Mouse (Mus musculus) lung, embryonic 15.5 days (tissue): ENCODE measurements around the gene Rgs6. TPM values are rescaled to one million over a fixed set of nuclear protein-coding genes. Genes with fewer than 3 reads are reported as not detected.

ENCODE experiments used
- ATAC-seq: fragments of 200-750 bp; cut with Nextera tagmentation; 2 replicates; pipeline ENCODE4 v1.8.0; 2017; ENCODE audit warnings: moderate number of reproducible peaks, borderline replicate concordance; ENCODE audit not compliant: low FRiP score, low TSS enrichment; ENCODE audit errors: extremely low read depth
- H3K27ac ChIP-seq: fragments of 300-500 bp; sonication (generic); 2 replicates; pipeline ENCODE4 v1.5.1; 2015; ENCODE audit warnings: moderate library complexity, mild to moderate bottlenecking, inconsistent platforms
- H3K27me3 ChIP-seq: fragments of 300-500 bp; sonication (generic); 2 replicates; pipeline ENCODE4 v1.6.1; 2015; ENCODE audit warnings: inconsistent platforms
- H3K36me3 ChIP-seq: fragments of 300-500 bp; sonication (generic); 2 replicates; pipeline ENCODE4 v1.6.1; 2015; ENCODE audit warnings: inconsistent platforms
- H3K4me1 ChIP-seq: fragments of 300-500 bp; sonication (generic); 2 replicates; pipeline ENCODE4 v1.6.1; 2015; ENCODE audit warnings: inconsistent platforms
- H3K4me2 ChIP-seq: fragments of 300-500 bp; sonication (generic); 2 replicates; pipeline ENCODE4 v1.6.1; 2015; ENCODE audit warnings: inconsistent platforms, mild to moderate bottlenecking, moderate library complexity
- H3K4me3 ChIP-seq: fragments of 300-500 bp; sonication (generic); 2 replicates; pipeline ENCODE4 v1.5.1; 2015; ENCODE audit warnings: mild to moderate bottlenecking, inconsistent platforms
- H3K9ac ChIP-seq: fragments of 300-500 bp; sonication (generic); 2 replicates; pipeline ENCODE4 v1.6.1; 2015; ENCODE audit warnings: inconsistent platforms
- H3K9me3 ChIP-seq: fragments of 300-500 bp; sonication (generic); 2 replicates; pipeline ENCODE4 v1.6.1; 2016; ENCODE audit warnings: inconsistent platforms
- WGBS: fragments of 180-500 bp; shearing (Covaris S2); methylation state at CpG from one replicate; pipeline ENCODE4 v1.1.7; 2015; 5-methylcytosine and 5-hydroxymethylcytosine counted together
- polyA plus RNA-seq: library from polyadenylated mRNA; unstranded; fragments of >200 nt; fragmentation: Nextera tagmentation; extraction: Ambion mirVana; gene quantifications from 2 replicates; pipeline ENCODE4 v1.2.1, GENCODE M21; 2015

The Rgs6 gene
- polyA plus RNA-seq, 1 experiment from 2014 or later, result 4.0 TPM

- Histone ChIP-seq H3K4me3 (no peak overlapping the region), H3K9ac (no peak overlapping the region), H3K27ac (no peak overlapping the region), H3K4me1 (no peaks in the 10 kb centered on the region), H3K36me3 (no peaks in the 10 kb centered on the region), H3K9me3 (no peaks in the 10 kb centered on the region), H3K27me3 (no peaks in the 10 kb centered on the region), H3K4me2 (no peak overlapping the region)
- no peak for ATAC-seq
- WGBS, result 52% methylated on average over 2 of the region's 2 CpGs
These were observed 126.2 kb downstream of the Rgs6 start for GRCm38 (mm10) chr12:82714284-82714683.

- 62% methylated on average over 8 of the region's 8 CpGs for WGBS
- no peak for ATAC-seq
- no peak overlapping the region for H3K4me3 ChIP-seq
- no peak overlapping the region for H3K27ac ChIP-seq
- no peaks in the 10 kb centered on the region for H3K36me3 ChIP-seq
- no peak overlapping the region for H3K4me2 ChIP-seq
- H3K9ac ChIP-seq, result no peak overlapping the region
- no peaks in the 10 kb centered on the region for H3K4me1 ChIP-seq
- no peaks in the 10 kb centered on the region for H3K27me3 ChIP-seq
- H3K9me3 ChIP-seq, result no peaks in the 10 kb centered on the region
These were observed 135.0 kb downstream of the Rgs6 start for GRCm38 (mm10) chr12:82723017-82723540.

- WGBS, result 82% methylated on average over 4 of the region's 4 CpGs
- no peak overlapping the region for H3K4me2 ChIP-seq
- ATAC-seq, result no peak
- no peak overlapping the region for H3K9ac ChIP-seq
- no peak overlapping the region for H3K27ac ChIP-seq
- no peaks in the 10 kb centered on the region for H3K9me3 ChIP-seq
- no peaks in the 10 kb centered on the region for H3K4me1 ChIP-seq
- no peaks in the 10 kb centered on the region for H3K27me3 ChIP-seq
- no peak overlapping the region for H3K4me3 ChIP-seq
- H3K36me3 ChIP-seq, result no peaks in the 10 kb centered on the region
These were observed 138.2 kb downstream of the Rgs6 start for GRCm38 (mm10) chr12:82726255-82726654.

DNA sequence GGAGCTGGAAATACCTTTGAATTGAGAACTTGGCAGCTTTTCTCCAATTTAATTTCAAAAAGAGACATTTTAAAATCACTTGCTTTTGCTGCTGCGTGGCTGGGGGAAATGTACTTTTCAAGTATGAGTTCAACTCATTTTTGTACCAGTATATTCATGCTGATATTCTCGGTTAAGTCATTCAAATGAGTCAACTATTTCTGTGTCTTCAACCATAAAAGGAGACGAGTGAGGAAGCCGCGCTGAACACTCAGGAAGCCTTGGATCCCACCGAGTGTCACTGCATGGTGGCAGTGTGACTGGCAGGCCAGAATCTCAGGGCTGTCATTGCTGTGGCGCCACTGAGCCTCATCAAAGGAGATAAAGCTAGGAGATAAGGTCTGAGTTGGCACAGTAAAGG is 143.5 kb downstream of the Rgs6 start:
- H3K4me1 ChIP-seq, result no peaks in the 10 kb centered on the region
- WGBS, result 61% methylated on average over 7 of the region's 7 CpGs
- H3K27me3 ChIP-seq, result no peaks in the 10 kb centered on the region
- no peak overlapping the region for H3K9ac ChIP-seq
- no peaks in the 10 kb centered on the region for H3K9me3 ChIP-seq
- H3K27ac ChIP-seq, result no peak overlapping the region
- no peaks in the 10 kb centered on the region for H3K36me3 ChIP-seq
- H3K4me3 ChIP-seq, result no peak overlapping the region
- H3K4me2 ChIP-seq, result no peak overlapping the region
- no peak for ATAC-seq

DNA sequence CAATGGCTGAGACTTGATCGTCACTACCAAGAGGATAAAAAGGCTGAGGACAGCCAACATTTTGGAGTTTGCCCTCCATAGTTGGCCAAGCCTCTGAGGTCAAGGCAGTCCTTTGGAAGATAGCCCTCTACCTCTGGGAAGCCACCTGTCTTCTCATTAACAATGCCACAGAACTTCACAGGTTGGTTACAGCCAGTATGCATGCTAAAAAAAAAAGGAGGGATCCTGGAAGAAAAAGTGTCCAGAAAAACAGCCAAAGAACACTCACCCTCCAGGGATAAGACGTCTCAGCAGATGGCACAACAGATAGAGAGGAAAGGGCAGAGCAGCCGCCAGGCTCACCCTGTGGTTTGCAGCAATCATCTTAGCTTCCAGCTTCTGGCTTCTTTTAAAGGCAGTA is 154.9 kb downstream of the Rgs6 start:
- Histone ChIP-seq H3K9me3 (no peaks in the 10 kb centered on the region), H3K4me3 (no peak overlapping the region), H3K36me3 (no peaks in the 10 kb centered on the region), H3K4me2 (no peak overlapping the region), H3K4me1 (no peaks in the 10 kb centered on the region), H3K9ac (no peak overlapping the region), H3K27ac (no peak overlapping the region), H3K27me3 (no peaks in the 10 kb centered on the region)
- WGBS, result 71% methylated on average over 3 of the region's 3 CpGs
- no peak for ATAC-seq

DNA sequence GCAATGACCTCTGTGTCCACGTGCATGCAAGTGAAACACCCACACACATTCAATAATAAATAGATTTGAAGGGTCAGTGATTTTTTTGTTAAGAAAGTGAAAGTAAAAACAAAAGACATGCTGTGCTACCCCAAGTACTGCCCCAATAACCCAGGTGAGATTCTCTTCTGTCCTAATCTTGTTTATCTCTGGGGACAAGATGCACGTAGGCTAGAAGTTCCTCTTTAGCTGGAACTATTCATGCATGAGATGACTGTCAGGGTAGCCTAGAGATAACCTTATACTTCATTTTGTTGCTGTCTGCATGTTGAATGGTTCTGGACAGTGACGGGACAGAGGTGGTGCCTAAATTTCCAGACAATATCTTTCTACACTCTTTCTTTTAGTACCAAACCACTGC is 155.9 kb downstream of the Rgs6 start:
- WGBS, result 69% methylated on average over 3 of the region's 3 CpGs
- Histone ChIP-seq H3K4me2 (no peak overlapping the region), H3K4me1 (no peaks in the 10 kb centered on the region), H3K9me3 (no peaks in the 10 kb centered on the region), H3K4me3 (no peak overlapping the region), H3K27me3 (no peaks in the 10 kb centered on the region), H3K36me3 (no peaks in the 10 kb centered on the region), H3K27ac (no peak overlapping the region), H3K9ac (no peak overlapping the region)
- ATAC-seq, result no peak

- no peaks in the 10 kb centered on the region for H3K36me3 ChIP-seq
- H3K27me3 ChIP-seq, result no peaks in the 10 kb centered on the region
- ATAC-seq, result no peak
- no peaks in the 10 kb centered on the region for H3K4me1 ChIP-seq
- 17% methylated on average over 3 of the region's 3 CpGs for WGBS
- H3K4me2 ChIP-seq, result no peak overlapping the region
- no peak overlapping the region for H3K4me3 ChIP-seq
- no peaks in the 10 kb centered on the region for H3K9me3 ChIP-seq
- H3K9ac ChIP-seq, result no peak overlapping the region
- H3K27ac ChIP-seq, result no peak overlapping the region
These were observed 156.7 kb downstream of the Rgs6 start for GRCm38 (mm10) chr12:82744826-82745225.

- no peak overlapping the region for H3K9ac ChIP-seq
These were observed 159.0 kb downstream of the Rgs6 start for GRCm38 (mm10) chr12:82747099-82747498.

GRCm38 (mm10) chr12:82751846-82752245 is 163.8 kb downstream of the Rgs6 start:
- Histone ChIP-seq H3K4me3 (no peak overlapping the region), H3K27ac (no peak overlapping the region), H3K27me3 (no peaks in the 10 kb centered on the region), H3K4me1 (no peaks in the 10 kb centered on the region), H3K36me3 (no peaks in the 10 kb centered on the region), H3K9ac (no peak overlapping the region), H3K9me3 (no peaks in the 10 kb centered on the region), H3K4me2 (no peak overlapping the region)
- no peak for ATAC-seq
- WGBS, result 81% methylated on average over 2 of the region's 2 CpGs

More at GRCm38 (mm10) chr12:82747099-82747498, 159.0 kb downstream of the Rgs6 start:
- Histone ChIP-seq H3K4me3 (no peak overlapping the region), H3K4me1 (no peaks in the 10 kb centered on the region), H3K27me3 (no peaks in the 10 kb centered on the region), H3K9me3 (no peaks in the 10 kb centered on the region), H3K36me3 (no peaks in the 10 kb centered on the region), H3K4me2 (no peak overlapping the region), H3K27ac (no peak overlapping the region)
- WGBS, result 79% methylated on average over 4 of the region's 4 CpGs
- ATAC-seq, result no peak

GRCm38 (mm10) chr12:82754501-82754900 is 166.4 kb downstream of the Rgs6 start:
- WGBS, result 32% methylated on average over 3 of the region's 3 CpGs
- Histone ChIP-seq H3K36me3 (no peaks in the 10 kb centered on the region), H3K27me3 (no peaks in the 10 kb centered on the region), H3K27ac (no peak overlapping the region), H3K4me1 (no peaks in the 10 kb centered on the region), H3K9me3 (no peaks in the 10 kb centered on the region), H3K4me2 (no peak overlapping the region), H3K9ac (no peak overlapping the region), H3K4me3 (no peak overlapping the region)
- ATAC-seq, result no peak

GRCm38 (mm10) chr12:82756756-82757155 is 168.7 kb downstream of the Rgs6 start:
- no peaks in the 10 kb centered on the region for H3K4me1 ChIP-seq
- no peak overlapping the region for H3K4me2 ChIP-seq
- H3K36me3 ChIP-seq, result no peaks in the 10 kb centered on the region
- 25% methylated on average over 6 of the region's 6 CpGs for WGBS
- no peaks in the 10 kb centered on the region for H3K27me3 ChIP-seq
- ATAC-seq, result no peak
- no peak overlapping the region for H3K27ac ChIP-seq
- H3K9me3 ChIP-seq, result no peaks in the 10 kb centered on the region
- H3K9ac ChIP-seq, result no peak overlapping the region
- H3K4me3 ChIP-seq, result no peak overlapping the region

- no peak overlapping the region for H3K27ac ChIP-seq
- no peaks in the 10 kb centered on the region for H3K27me3 ChIP-seq
- H3K36me3 ChIP-seq, result no peaks in the 10 kb centered on the region
- H3K4me2 ChIP-seq, result no peak overlapping the region
- ATAC-seq, result no peak
- no peak overlapping the region for H3K4me3 ChIP-seq
- H3K9ac ChIP-seq, result no peak overlapping the region
- H3K4me1 ChIP-seq, result no peaks in the 10 kb centered on the region
- 27% methylated on average over 1 of the region's 1 CpGs for WGBS
- H3K9me3 ChIP-seq, result no peaks in the 10 kb centered on the region
These were observed 169.3 kb downstream of the Rgs6 start for GRCm38 (mm10) chr12:82757367-82757766.

GRCm38 (mm10) chr12:82762046-82762445 is 174.0 kb downstream of the Rgs6 start:
- H3K4me1 ChIP-seq, result no peaks in the 10 kb centered on the region
- no peak overlapping the region for H3K9ac ChIP-seq
- 78% methylated on average over 2 of the region's 2 CpGs for WGBS
- H3K9me3 ChIP-seq, result no peaks in the 10 kb centered on the region
- no peak for ATAC-seq
- H3K27ac ChIP-seq, result no peak overlapping the region
- H3K4me2 ChIP-seq, result no peak overlapping the region
- H3K27me3 ChIP-seq, result no peaks in the 10 kb centered on the region
- H3K4me3 ChIP-seq, result no peak overlapping the region
- H3K36me3 ChIP-seq, result no peaks in the 10 kb centered on the region
